Mouse (Mus musculus): ENCODE data around the gene Actr10. TPM values are rescaled to one million over a fixed set of nuclear protein-coding genes. Genes with fewer than 3 reads are reported as not detected.

The Actr10 gene
- polyA plus RNA-seq, 1 experiment: 9.4 TPM

DNA sequence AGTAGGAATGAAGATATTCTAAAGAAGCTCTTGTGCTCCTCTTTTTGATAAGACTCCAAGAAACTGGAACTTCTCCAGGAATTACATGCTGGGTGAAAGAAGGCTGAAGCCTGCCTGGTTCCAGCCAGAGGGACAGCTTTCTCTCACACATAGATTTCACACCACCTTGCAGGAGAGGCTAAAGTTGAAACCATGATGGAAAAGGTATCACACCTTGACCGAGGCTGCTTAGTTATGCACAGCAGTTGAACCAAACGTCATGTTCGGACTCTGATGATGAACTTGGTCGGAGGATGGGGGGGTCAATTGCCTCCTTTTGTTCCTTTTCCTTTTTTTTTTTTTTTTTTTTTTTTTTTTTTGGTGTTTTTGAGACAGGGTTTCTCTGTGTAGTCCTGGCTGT lies 36.2 kb downstream of the Actr10 start:
- WGBS: 71% methylated on average over 4 of the region's 4 CpGs
- H3K36me3 ChIP-seq (ENCODE audit: control insufficient read depth, insufficient read depth, low read length): peaks cover 2% of the 10 kb centered on the region; the same call in 1 of the 2 replicates
- no peaks in the 10 kb centered on the region for H3K27me3 ChIP-seq (ENCODE audit: control insufficient read depth, insufficient read depth, low read length)
- H3K27ac ChIP-seq (ENCODE audit: insufficient read depth, low read length): 0 out of 2 replicates have a peak overlapping the region, but pooled peaks have one; percentile 52
- TF ChIP-seq POLR2A (IDR thresholded peaks at IDR 0.05; ENCODE audit: low read depth, low read length) (no peak), CTCF (IDR thresholded peaks at IDR 0.05; ENCODE audit: extremely low read depth, insufficient read depth, insufficient read length, insufficient replicate concordance) (no peak)
- H3K4me3 ChIP-seq (ENCODE audit: extremely low read depth, insufficient read depth, insufficient read length): no peak overlapping the region
- DNase-seq (ENCODE audit: low read depth in 1 of 2, low spot score in 2 of 2): no peak
- peaks cover 2% of the 10 kb centered on the region; the same call in 1 of the 2 replicates for H3K4me1 ChIP-seq (ENCODE audit: control insufficient read depth, insufficient read depth, insufficient read length)

DNA sequence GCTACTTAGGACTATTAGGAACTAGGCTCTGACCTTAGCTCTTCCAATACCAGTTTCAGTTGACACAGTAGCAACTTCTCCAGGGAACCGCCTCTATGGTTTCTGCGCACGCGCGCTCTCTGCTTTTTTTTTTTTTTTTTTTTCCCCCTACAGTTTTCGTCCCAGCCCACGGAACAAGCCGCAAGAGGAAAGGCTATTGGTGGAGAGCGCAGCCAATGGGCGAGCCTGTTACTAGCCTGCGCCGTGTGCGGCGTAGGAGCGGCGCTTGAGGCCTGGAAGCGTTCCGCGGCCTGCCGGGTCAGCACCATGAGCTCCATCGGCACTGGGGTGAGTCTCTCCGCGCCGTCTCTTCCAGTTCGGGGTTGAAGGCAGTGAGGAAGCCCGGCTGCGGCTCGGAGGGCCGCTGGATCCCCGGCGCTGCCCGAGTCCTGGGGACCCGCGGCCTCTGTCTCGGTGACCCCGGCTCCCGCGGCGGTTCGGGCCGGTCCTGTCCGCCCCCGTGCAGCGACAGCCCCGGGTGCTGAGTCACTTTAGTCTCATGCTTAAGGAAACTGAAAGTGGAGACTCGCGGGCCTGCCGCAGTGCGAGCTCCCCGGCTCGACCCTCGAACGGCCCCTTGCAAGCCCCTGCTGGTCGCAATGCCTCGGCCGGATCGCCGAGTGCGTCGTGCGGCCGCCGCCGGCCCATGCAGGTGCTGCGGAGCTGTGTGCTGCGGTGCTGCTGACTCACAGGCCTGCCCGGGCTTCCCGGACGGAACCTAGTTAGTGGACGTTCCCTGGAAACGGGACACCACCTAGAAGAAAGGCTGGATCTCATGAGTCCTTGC lies 37.0 kb downstream of the Actr10 start, which contains the start of gene Psma3:
TSS of gene Psma3 (plus strand) at position 181 of the 826 bp plus-strand sequence.
- Histone ChIP-seq H3K36me3 (ENCODE audit: control insufficient read depth, insufficient read depth, low read length) (peaks cover 2% of the 10 kb centered on the region; the same call in 1 of the 2 replicates), H3K27me3 (ENCODE audit: control insufficient read depth, insufficient read depth, low read length) (no peaks in the 10 kb centered on the region), H3K4me1 (ENCODE audit: control insufficient read depth, insufficient read depth, insufficient read length) (peaks cover 2% of the 10 kb centered on the region; the same call in 1 of the 2 replicates), H3K27ac (ENCODE audit: insufficient read depth, low read length) (peak within 1 kb of the TSS; percentile 92), H3K4me3 (ENCODE audit: extremely low read depth, insufficient read depth, insufficient read length) (peak within 1 kb of the TSS; percentile 89)
- TF ChIP-seq CTCF (IDR thresholded peaks at IDR 0.05; ENCODE audit: extremely low read depth, insufficient read depth, insufficient read length, insufficient replicate concordance): no peak
- peak; percentile 67 for TF ChIP-seq POLR2A (IDR thresholded peaks at IDR 0.05; ENCODE audit: low read depth, low read length)
- peak; percentile 87 to 92 for DNase-seq (ENCODE audit: low read depth in 1 of 2, low spot score in 2 of 2)
- under 1% methylated on average over 71 of the region's 71 CpGs for WGBS

DNA sequence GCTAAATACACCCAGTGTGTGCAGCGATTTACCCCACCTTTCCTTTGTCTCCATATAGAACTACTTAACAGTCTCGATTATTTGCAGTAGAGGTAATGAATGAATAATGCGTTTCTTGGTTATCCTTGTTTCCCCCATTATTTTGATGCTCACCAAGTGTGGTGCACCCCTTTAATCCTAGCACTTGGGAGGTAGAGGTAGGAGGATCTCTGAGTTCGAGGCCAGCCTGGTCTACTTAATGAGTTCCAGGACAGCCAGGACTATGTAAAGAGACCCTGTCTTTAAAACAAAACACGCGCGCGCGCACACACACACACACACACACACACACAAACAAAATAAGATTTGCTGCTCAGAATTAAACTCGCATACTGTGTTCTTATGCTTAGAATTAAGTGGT lies 37.7 kb downstream of the Actr10 start:
- peaks cover 7% of the 10 kb centered on the region for H3K36me3 ChIP-seq (ENCODE audit: control insufficient read depth, insufficient read depth, low read length)
- DNase-seq (ENCODE audit: low read depth in 1 of 2, low spot score in 2 of 2): no peak

DNA sequence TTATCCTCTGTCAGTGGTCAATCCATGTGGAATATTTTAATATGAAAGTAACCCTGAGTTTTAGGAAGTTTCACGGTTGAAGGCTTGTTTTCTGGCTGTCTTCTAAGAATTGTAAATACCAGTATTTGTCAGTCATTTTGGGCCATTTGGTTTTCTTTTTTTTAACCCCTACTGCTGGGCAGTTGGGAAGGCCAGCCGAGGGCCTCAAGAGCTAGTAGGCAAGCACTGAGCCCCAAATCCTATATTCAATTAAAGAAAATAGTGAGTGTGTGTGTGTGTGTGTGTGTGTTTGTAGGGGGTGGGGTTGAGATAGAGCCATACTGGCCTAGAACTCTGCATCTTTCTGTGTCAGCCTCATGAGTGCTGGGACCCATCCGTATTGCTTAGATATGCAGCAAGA lies 38.2 kb downstream of the Actr10 start:
- Histone ChIP-seq H3K4me1 (ENCODE audit: control insufficient read depth, insufficient read depth, insufficient read length) (peaks cover 2% of the 10 kb centered on the region; the same call in 1 of the 2 replicates), H3K27ac (ENCODE audit: insufficient read depth, low read length) (no peak overlapping the region), H3K27me3 (ENCODE audit: control insufficient read depth, insufficient read depth, low read length) (no peaks in the 10 kb centered on the region), H3K4me3 (ENCODE audit: extremely low read depth, insufficient read depth, insufficient read length) (no peak overlapping the region; the same call in 1 of the 2 replicates), H3K36me3 (ENCODE audit: control insufficient read depth, insufficient read depth, low read length) (peaks cover 9% of the 10 kb centered on the region)
- TF ChIP-seq CTCF (IDR thresholded peaks at IDR 0.05; ENCODE audit: extremely low read depth, insufficient read depth, insufficient read length, insufficient replicate concordance) (no peak), POLR2A (IDR thresholded peaks at IDR 0.05; ENCODE audit: low read depth, low read length) (no peak)
- WGBS: 41% methylated on average over 3 of the region's 3 CpGs
- DNase-seq (ENCODE audit: low read depth in 1 of 2, low spot score in 2 of 2): no peak

More for the DNA sequence above, 37.7 kb downstream of the Actr10 start:
- Histone ChIP-seq H3K27me3 (ENCODE audit: control insufficient read depth, insufficient read depth, low read length) (no peaks in the 10 kb centered on the region), H3K4me1 (ENCODE audit: control insufficient read depth, insufficient read depth, insufficient read length) (peaks cover 2% of the 10 kb centered on the region; the same call in 1 of the 2 replicates), H3K4me3 (ENCODE audit: extremely low read depth, insufficient read depth, insufficient read length) (peak overlapping the region; percentile 89), H3K27ac (ENCODE audit: insufficient read depth, low read length) (peak overlapping the region; percentile 92; the same call in 1 of the 2 replicates)
- WGBS: 18% methylated on average over 10 of the region's 10 CpGs
- TF ChIP-seq POLR2A (IDR thresholded peaks at IDR 0.05; ENCODE audit: low read depth, low read length) (no peak), CTCF (IDR thresholded peaks at IDR 0.05; ENCODE audit: extremely low read depth, insufficient read depth, insufficient read length, insufficient replicate concordance) (no peak)

DNA sequence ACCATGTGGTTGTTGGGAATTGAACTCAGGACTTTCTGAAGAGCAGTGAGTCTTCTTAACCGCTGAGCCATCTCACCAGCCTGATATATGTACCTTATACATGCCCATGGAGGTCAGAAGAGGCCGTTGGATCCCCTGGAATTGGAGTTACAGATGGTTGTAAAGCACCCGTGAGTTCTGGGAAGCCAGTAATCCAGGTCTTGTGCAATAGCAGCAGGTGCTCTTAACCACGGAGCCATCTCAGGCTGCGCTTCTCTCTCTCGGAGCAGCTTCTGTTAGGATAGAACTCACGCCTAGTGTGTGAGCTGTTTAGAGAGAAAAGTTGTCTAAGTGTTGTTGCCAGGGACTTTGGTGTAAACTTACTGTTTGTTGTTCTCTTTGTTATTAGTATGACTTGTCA lies 40.7 kb downstream of the Actr10 start:
- Histone ChIP-seq H3K27ac (ENCODE audit: insufficient read depth, low read length) (no peak overlapping the region), H3K27me3 (ENCODE audit: control insufficient read depth, insufficient read depth, low read length) (no peaks in the 10 kb centered on the region), H3K4me3 (ENCODE audit: extremely low read depth, insufficient read depth, insufficient read length) (no peak overlapping the region), H3K4me1 (ENCODE audit: control insufficient read depth, insufficient read depth, insufficient read length) (peaks cover 2% of the 10 kb centered on the region; the same call in 1 of the 2 replicates), H3K36me3 (ENCODE audit: control insufficient read depth, insufficient read depth, low read length) (peaks cover 17% of the 10 kb centered on the region)
- TF ChIP-seq CTCF (IDR thresholded peaks at IDR 0.05; ENCODE audit: extremely low read depth, insufficient read depth, insufficient read length, insufficient replicate concordance): no peak
- no peak for DNase-seq (ENCODE audit: low read depth in 1 of 2, low spot score in 2 of 2)
- 75% methylated on average over 7 of the region's 7 CpGs for WGBS

DNA sequence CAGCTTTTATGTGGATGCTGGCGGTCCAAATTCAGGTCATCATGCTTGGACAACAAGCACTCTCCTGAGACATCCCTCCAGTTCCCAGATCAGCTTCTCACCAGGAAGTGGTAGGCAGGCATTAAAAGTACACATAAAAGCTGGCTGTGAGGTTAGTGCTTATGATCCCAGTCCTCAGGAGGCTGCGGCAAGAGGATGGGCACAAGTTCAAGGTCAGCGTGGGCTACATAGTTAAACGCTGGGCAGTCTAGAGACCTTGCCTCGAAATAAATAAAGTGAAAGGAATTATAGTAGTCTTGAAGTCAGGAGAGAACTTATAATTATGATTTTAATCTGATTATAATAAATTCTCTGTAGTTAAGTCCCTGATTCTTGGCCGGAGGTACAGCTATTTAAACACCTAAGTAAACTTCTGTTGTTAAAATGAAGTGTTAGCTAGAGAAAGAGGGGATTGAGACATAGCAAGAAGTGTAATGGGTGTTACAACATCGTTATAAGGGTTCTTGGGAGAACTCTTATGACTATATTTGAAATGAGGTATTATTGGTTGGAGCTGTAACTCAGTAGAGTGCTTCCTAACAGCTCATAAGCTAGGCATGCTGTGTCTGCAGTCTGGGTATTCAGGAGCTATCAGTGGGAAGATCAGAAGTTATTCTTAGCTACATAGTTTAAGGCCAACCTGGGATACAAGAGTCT lies 47.3 kb downstream of the Actr10 start:
- Histone ChIP-seq H3K36me3 (ENCODE audit: control insufficient read depth, insufficient read depth, low read length) (peaks cover 38% of the 10 kb centered on the region), H3K4me3 (ENCODE audit: extremely low read depth, insufficient read depth, insufficient read length) (no peak overlapping the region), H3K27me3 (ENCODE audit: control insufficient read depth, insufficient read depth, low read length) (no peaks in the 10 kb centered on the region), H3K4me1 (ENCODE audit: control insufficient read depth, insufficient read depth, insufficient read length) (no peaks in the 10 kb centered on the region), H3K27ac (ENCODE audit: insufficient read depth, low read length) (no peak overlapping the region)
- no peak for TF ChIP-seq CTCF (IDR thresholded peaks at IDR 0.05; ENCODE audit: extremely low read depth, insufficient read depth, insufficient read length, insufficient replicate concordance)
- no peak for TF ChIP-seq POLR2A (IDR thresholded peaks at IDR 0.05; ENCODE audit: low read depth, low read length)
- 95% methylated on average over 7 of the region's 7 CpGs for WGBS
- DNase-seq (ENCODE audit: low read depth in 1 of 2, low spot score in 2 of 2): no peak
